Mouse (Mus musculus) limb, embryonic 13.5 days (tissue): ENCODE results near the gene Heatr4. TPM values are rescaled to one million over a fixed set of nuclear protein-coding genes. Genes with fewer than 3 reads are reported as not detected.

ENCODE experiments used
- ATAC-seq: fragments of 200-750 bp; cut with Nextera tagmentation; 2 replicates; pipeline ENCODE4 v1.8.0; 2017; ENCODE audit warnings: low read depth, moderate number of reproducible peaks, moderate TSS enrichment; ENCODE audit not compliant: low FRiP score
- H3K27ac ChIP-seq: fragments of 300-500 bp; sonication (generic); 2 replicates; pipeline ENCODE4 v1.5.1; 2015; ENCODE audit warnings: inconsistent platforms, mild to moderate bottlenecking, moderate library complexity
- H3K27me3 ChIP-seq: fragments of 300-500 bp; sonication (generic); 2 replicates; pipeline ENCODE4 v1.6.1; 2015; ENCODE audit warnings: mild to moderate bottlenecking, inconsistent platforms
- H3K36me3 ChIP-seq: fragments of 300-500 bp; sonication (generic); 2 replicates; pipeline ENCODE4 v1.6.1; 2015; ENCODE audit warnings: inconsistent platforms, mild to moderate bottlenecking, moderate library complexity
- H3K4me1 ChIP-seq: fragments of 300-500 bp; sonication (generic); 2 replicates; pipeline ENCODE4 v1.6.1; 2015; ENCODE audit warnings: inconsistent platforms
- H3K4me2 ChIP-seq: fragments of 300-500 bp; sonication (generic); replicated peaks from 2 replicates; pipeline ENCODE4 v1.6.1; 2015; ENCODE audit warnings: inconsistent platforms, mild to moderate bottlenecking, moderate library complexity
- H3K4me3 ChIP-seq: fragments of 300-500 bp; sonication (generic); 2 replicates; pipeline ENCODE4 v1.5.1; 2015; ENCODE audit warnings: moderate library complexity, mild to moderate bottlenecking, inconsistent platforms
- H3K9ac ChIP-seq: fragments of 300-500 bp; sonication (generic); 2 replicates; pipeline ENCODE4 v1.6.1; 2015; ENCODE audit warnings: mild to moderate bottlenecking, inconsistent platforms
- H3K9me3 ChIP-seq: fragments of 300-500 bp; sonication (generic); 2 replicates; pipeline ENCODE4 v1.6.1; 2016; ENCODE audit warnings: inconsistent platforms
- WGBS: fragments of 180-500 bp; shearing (Covaris S2); methylation state at CpG from one replicate; pipeline ENCODE4 v1.1.7; 2015; 5-methylcytosine and 5-hydroxymethylcytosine counted together
- polyA plus RNA-seq: library from polyadenylated mRNA; unstranded; fragments of >200 nt; fragmentation: Nextera tagmentation; extraction: Ambion mirVana; gene quantifications from 2 replicates; pipeline ENCODE4 v1.2.1, GENCODE M21; 2015

Gene Heatr4
- polyA plus RNA-seq, 1 experiment from 2014 or later, result not detected

DNA sequence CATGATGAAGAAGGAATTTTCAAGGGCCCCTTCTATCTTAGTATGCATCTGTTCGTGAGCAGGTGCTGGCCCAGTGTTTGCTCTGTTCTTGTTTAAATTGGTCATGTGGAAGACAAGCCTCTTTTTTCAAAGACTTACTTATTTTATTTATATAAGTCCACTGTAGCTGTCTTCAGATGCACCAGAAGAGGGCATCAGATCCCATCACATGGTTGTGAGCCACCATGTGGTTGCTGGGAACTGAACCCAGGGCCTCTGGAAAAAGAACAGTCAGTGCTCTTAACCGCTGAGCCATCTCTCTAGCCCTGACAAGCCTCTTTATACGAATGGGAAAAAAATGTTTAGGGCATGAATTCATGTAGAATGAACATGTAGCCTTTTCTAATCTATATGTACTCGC is 4.7 kb upstream of the Heatr4 start:
- Histone ChIP-seq H3K4me1 (peaks cover 10% of the 10 kb centered on the region), H3K36me3 (peaks cover 12% of the 10 kb centered on the region), H3K27ac (no peak overlapping the region), H3K9ac (no peak overlapping the region), H3K4me3 (no peak overlapping the region), H3K9me3 (no peaks in the 10 kb centered on the region), H3K4me2 (no peak overlapping the region), H3K27me3 (no peaks in the 10 kb centered on the region)
- no peak for ATAC-seq
- WGBS, result 95% methylated on average over 4 of the region's 4 CpGs

DNA sequence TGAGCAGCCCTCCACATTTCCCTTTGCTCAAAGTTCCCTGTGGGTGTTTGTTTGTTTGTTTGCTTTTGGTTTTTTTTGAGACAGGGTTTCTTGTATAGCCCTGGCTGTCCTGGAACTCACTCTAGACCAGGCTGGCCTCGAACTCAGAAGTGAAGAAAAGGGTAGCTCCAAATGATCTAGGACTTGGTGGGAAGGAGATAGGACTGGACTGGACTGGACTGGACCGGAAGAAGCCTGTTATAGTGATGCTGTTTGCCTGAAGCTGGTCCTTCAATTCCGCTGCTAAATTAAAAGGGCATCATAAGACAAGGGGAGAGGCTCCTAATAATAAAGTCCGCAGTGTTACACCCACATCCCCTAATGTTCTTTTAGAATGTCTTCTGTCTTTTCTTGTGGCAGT is 3.8 kb upstream of the Heatr4 start:
- peak overlapping the region; percentile 66 for H3K4me2 ChIP-seq
- no peaks in the 10 kb centered on the region for H3K27me3 ChIP-seq
- peak overlapping the region; percentile 67 for H3K4me3 ChIP-seq
- peak overlapping the region; percentile 79 for H3K9ac ChIP-seq
- ATAC-seq, result no peak
- H3K9me3 ChIP-seq, result no peaks in the 10 kb centered on the region
- peak overlapping the region; percentile 93; the same call in 1 of the 2 replicates for H3K27ac ChIP-seq
- 71% methylated on average over 4 of the region's 4 CpGs for WGBS
- peaks cover 10% of the 10 kb centered on the region for H3K4me1 ChIP-seq
- H3K36me3 ChIP-seq, result peaks cover 9% of the 10 kb centered on the region

DNA sequence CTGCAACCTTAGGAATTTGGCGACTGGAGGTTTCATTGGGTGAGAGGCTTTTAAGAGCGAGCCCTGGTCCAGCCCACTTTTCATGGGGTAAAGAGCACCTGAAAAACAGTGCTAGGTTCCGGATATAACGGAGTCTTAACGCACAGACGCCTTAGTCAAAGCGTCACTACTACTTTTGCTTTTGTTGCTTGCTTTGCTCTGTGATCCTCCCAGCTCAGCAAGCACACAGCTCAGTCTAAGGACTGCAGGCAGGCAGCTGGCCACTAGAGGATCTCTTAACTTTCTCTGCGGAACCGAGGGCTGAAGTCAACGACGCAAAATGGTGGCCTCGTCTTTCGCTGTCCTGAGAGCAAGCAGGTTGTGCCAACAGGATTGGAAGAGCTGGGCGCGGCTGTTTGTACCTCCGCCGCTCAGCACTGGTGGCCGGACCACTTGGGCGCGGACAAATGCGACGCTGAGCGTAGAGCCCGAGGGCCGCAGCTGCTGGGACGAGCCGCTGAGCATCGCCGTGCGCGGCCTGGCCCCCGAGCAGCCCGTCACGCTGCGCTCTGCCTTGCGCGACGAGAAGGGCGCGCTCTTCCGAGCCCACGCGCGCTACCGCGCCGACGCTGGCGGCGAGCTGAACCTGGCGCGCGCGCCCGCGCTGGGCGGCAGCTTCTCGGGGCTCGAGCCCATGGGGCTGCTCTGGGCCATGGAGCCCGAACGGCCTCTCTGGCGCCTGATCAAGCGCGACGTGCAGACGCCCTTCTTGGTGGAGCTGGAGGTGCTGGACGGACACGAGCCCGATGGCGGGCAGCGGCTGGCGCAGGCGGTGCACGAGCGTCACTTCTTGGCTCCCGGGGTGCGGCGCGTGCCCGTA is 3.2 kb upstream of the Heatr4 start, which contains the start of gene Acot2:
Acot2 (plus strand) TSS at position 279 of the 859 bp plus-strand sequence.
- peaks cover 10% of the 10 kb centered on the region for H3K4me1 ChIP-seq
- H3K36me3 ChIP-seq, result 0 out of 2 replicates have a peak, but pooled peaks cover 4% of the 10 kb centered on the region
- H3K4me2 ChIP-seq, result peak within 1 kb of the TSS; percentile 66
- under 1% methylated on average over 80 of the region's 80 CpGs for WGBS
- H3K9ac ChIP-seq, result peak within 1 kb of the TSS; percentile 79
- peak within 1 kb of the TSS; percentile 93 for H3K27ac ChIP-seq
- no peaks in the 10 kb centered on the region for H3K9me3 ChIP-seq
- peak; percentile 89 for ATAC-seq
- peak within 1 kb of the TSS; percentile 67 for H3K4me3 ChIP-seq
- no peaks in the 10 kb centered on the region for H3K27me3 ChIP-seq

DNA sequence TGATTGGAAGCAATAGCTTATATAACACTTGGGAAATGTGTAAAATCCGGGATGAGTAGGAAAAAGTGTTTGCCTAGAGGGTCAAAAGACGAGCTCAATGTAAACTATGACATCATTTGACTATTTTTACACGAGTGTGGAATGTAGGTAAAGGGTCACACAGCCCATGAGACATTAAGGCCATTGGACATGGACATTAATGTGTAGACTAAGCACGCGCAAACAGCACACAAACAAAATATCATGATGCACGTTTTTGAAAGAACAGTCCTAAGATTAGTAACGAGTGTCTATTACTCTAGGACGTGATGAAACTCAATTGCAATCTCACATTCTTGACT is 2.6 kb upstream of the Heatr4 start:
- peak overlapping the region; percentile 66 for H3K4me2 ChIP-seq
- peak overlapping the region; percentile 79 for H3K9ac ChIP-seq
- H3K9me3 ChIP-seq, result no peaks in the 10 kb centered on the region
- H3K4me1 ChIP-seq, result peaks cover 10% of the 10 kb centered on the region
- 0 out of 2 replicates have a peak, but pooled peaks cover 4% of the 10 kb centered on the region for H3K36me3 ChIP-seq
- H3K4me3 ChIP-seq, result peak overlapping the region; percentile 67
- H3K27me3 ChIP-seq, result no peaks in the 10 kb centered on the region
- WGBS, result 25% methylated on average over 8 of the region's 8 CpGs
- ATAC-seq, result 0 out of 2 replicates have a peak, but pooled peaks have one; percentile 9
- H3K27ac ChIP-seq, result peak overlapping the region; percentile 93

DNA sequence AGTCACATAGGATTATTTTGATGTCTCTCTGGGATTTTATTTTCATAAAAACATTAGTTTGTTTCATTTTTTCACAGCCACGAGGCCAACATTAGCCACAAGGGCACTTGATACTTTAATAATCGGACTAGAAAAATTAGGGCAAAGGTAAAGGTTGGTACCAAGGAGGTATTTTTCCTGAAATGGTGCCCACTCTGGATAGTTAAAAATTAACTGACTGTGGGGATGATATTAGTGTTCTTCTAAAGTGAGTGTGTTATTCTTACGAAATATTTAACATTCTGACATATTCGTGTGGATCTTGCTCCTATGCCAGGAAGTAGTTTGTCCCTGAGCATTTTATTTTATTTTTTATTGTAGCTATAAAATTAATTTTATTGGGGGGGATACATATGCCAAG is 3.0 kb downstream of the Heatr4 start:
- H3K27ac ChIP-seq, result no peak overlapping the region
- no peak for ATAC-seq
- no peaks in the 10 kb centered on the region for H3K9me3 ChIP-seq
- H3K4me3 ChIP-seq, result no peak overlapping the region
- H3K36me3 ChIP-seq, result no peaks in the 10 kb centered on the region
- H3K9ac ChIP-seq, result no peak overlapping the region
- H3K4me1 ChIP-seq, result peaks cover 1% of the 10 kb centered on the region; the same call in 1 of the 2 replicates
- no peak overlapping the region for H3K4me2 ChIP-seq
- whole genome bisulfite sequencing, result 81% methylated on average over 4 of the region's 4 CpGs
- no peaks in the 10 kb centered on the region for H3K27me3 ChIP-seq

DNA sequence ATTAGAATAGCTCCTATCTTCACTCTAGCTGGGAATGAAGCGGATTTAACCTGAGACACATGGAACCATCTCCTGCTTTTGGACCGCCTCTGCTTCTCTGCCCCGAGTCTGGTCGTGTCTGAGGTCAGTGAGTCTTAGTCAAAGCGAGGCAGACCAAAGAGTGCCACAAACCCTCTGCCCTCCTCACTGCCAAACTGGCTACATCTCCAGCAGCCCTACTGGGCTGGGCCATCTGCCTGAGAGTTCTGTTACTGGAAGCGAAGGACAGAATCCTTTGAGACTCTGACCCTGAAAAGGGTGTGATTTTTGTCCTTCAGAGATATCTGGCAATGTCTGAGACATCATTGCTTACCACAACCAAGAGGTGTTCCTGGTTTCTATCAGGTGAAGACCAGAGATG is 5.8 kb downstream of the Heatr4 start:
- Histone ChIP-seq H3K27ac (no peak overlapping the region), H3K4me1 (no peaks in the 10 kb centered on the region), H3K4me3 (no peak overlapping the region), H3K9ac (no peak overlapping the region), H3K4me2 (no peak overlapping the region), H3K27me3 (no peaks in the 10 kb centered on the region), H3K9me3 (no peaks in the 10 kb centered on the region), H3K36me3 (no peaks in the 10 kb centered on the region)
- ATAC-seq, result no peak
- WGBS, result 88% methylated on average over 6 of the region's 6 CpGs

DNA sequence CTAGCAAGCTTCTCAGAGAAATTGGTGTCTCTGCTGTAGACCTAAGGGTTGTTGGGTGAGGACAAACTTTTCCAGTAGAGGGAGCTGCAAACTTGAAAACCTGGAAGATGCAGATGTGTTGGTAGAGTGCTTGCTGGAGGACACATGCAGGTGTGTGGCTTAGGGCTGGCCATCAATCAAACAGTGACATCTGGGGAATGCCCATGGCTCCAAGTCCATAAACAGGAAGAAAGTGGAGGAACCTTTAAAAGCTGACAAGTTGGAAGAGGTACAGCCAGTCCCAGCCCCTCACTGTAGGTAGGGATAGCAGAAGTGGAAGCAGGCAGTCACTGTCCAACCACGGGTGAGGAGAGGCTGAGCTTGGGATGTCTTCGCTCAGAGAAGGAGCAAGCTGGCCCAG is 12.5 kb downstream of the Heatr4 start:
- H3K4me1 ChIP-seq, result no peaks in the 10 kb centered on the region
- H3K36me3 ChIP-seq, result no peaks in the 10 kb centered on the region
- no peaks in the 10 kb centered on the region for H3K27me3 ChIP-seq
- no peak overlapping the region for H3K4me2 ChIP-seq
- H3K4me3 ChIP-seq, result no peak overlapping the region
- no peak for ATAC-seq
- no peak overlapping the region for H3K27ac ChIP-seq
- H3K9me3 ChIP-seq, result no peaks in the 10 kb centered on the region
- H3K9ac ChIP-seq, result no peak overlapping the region
- WGBS, result 68% methylated on average over 2 of the region's 2 CpGs

DNA sequence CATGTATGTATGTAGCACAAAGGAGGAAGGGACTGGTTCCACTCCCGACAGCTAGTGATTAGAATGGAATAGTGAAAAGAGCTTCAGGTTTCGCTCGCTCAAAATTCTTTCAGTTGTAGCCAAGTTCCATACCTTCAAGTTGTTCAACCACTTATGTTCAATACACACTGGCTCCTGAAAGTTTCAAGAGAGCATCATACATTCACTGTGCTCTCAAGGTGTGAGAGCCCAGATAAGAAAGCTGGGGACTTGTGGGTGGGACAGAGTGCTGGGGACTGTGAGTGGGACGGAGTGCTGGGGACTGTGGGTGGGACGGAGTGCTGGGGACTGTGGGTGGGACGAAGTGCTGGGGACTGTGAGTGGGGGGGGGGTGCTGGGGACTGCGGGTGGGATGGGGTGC is 19.4 kb downstream of the Heatr4 start:
- Histone ChIP-seq H3K9me3 (no peaks in the 10 kb centered on the region), H3K4me2 (no peak overlapping the region), H3K27ac (no peak overlapping the region), H3K27me3 (no peaks in the 10 kb centered on the region), H3K9ac (no peak overlapping the region), H3K4me1 (no peaks in the 10 kb centered on the region), H3K4me3 (no peak overlapping the region), H3K36me3 (no peaks in the 10 kb centered on the region)
- ATAC-seq, result no peak
- WGBS, result 85% methylated on average over 6 of the region's 7 CpGs

DNA sequence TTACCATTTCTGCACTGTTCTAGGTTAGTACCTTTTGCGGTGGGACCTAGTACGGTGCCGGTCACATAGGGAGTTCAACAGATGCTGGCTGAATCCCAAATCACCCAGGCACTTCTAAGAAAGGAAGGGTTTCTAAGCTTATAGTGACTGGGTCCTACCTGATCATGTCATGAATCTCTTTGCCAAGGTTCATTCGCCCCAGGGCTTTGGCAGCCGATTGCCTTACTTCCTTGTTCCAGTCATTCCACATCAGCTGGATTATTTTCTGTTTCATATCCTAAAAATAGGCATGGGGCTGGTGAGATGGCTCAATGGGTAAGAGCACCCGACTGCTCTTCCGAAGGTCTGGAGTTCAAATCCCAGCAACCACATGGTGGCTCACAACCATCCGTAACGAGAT is 26.4 kb downstream of the Heatr4 start:
- 91% methylated on average over 9 of the region's 9 CpGs for WGBS
- no peak overlapping the region for H3K27ac ChIP-seq
- no peaks in the 10 kb centered on the region for H3K9me3 ChIP-seq
- H3K9ac ChIP-seq, result no peak overlapping the region
- H3K4me2 ChIP-seq, result no peak overlapping the region
- H3K4me1 ChIP-seq, result peaks cover 6% of the 10 kb centered on the region
- no peaks in the 10 kb centered on the region for H3K27me3 ChIP-seq
- H3K36me3 ChIP-seq, result peaks cover 22% of the 10 kb centered on the region
- no peak for ATAC-seq
- no peak overlapping the region for H3K4me3 ChIP-seq

DNA sequence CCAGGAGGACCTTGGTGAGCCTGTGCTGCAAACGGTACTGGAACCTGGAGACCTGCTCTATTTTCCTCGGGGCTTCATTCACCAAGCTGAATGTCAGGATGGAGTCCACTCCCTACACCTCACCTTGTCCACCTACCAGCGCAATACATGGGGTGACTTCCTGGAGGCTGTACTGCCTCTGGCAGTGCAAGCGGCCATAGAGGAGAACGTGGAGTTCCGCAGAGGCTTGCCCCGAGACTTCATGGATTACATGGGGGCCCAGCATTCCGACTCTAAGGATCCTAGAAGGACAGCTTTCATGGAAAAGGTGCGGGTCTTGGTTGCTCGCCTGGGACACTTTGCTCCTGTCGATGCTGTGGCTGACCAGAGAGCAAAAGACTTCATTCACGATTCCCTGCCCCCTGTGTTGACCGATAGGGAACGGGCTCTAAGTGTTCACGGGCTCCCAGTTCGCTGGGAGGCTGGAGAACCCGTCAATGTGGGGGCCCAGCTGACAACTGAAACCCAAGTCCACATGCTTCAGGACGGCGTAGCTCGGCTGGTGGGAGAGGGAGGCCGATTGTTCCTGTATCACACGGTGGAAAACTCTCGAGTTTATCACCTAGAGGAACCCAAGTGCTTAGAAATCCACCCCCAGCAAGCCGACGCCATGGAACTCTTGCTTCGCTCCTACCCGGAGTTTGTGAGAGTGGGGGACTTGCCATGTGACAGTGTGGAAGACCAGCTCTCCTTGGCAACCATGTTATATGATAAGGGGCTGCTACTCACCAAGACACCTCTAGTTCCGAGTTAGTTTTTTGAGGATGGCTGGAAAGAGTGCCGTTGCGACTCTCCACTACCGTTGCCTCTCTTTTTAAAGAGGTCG is 32.7 kb downstream of the Heatr4 start:
- 64% methylated on average over 32 of the region's 32 CpGs for WGBS
- no peak for ATAC-seq
- Histone ChIP-seq H3K9me3 (no peaks in the 10 kb centered on the region), H3K36me3 (peaks cover 34% of the 10 kb centered on the region), H3K4me2 (peak overlapping the region; percentile 96), H3K4me1 (peaks cover 27% of the 10 kb centered on the region), H3K9ac (peak overlapping the region; percentile 90), H3K4me3 (peak overlapping the region; percentile 92), H3K27me3 (no peaks in the 10 kb centered on the region), H3K27ac (no peak overlapping the region)

DNA sequence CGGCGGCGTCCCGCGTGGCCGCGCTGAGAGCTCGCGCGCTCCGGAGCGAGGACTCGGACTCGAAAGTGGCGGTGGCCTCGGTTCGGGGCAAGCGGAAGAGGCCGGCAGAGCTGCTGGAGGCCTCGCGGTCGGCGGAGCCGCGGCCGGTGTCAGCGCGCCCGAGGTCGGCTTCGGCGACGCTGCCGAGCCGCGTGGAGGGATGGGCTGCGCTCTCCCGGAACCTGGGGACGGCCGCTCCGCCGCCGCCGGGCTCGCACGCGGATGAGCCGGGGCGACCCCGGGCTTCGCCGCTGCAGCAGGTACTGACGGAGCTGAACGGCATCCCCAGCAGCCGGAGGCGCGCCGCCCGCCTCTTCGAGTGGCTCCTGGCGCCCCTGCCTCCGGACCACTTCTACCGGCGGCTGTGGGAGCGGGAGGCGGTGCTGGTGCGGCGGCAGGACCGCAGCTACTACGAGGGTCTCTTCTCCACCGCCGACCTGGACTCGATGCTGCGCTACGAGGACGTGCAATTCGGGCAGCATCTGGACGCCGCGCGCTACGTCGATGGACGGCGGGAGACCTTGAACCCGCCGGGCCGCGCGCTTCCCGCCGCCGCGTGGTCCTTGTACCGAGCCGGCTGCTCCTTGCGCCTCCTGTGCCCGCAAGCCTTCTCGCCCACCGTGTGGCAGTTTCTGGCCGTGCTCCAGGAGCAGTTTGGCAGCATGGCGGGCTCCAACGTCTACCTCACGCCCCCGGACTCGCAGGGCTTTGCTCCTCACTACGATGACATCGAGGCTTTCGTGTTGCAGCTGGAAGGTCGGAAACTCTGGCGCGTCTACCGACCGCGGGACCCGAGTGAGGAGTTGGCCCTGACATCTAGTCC is 33.6 kb downstream of the Heatr4 start:
- Histone ChIP-seq H3K4me2 (peak overlapping the region; percentile 96), H3K4me3 (peak overlapping the region; percentile 92), H3K36me3 (peaks cover 30% of the 10 kb centered on the region), H3K27me3 (no peaks in the 10 kb centered on the region), H3K9me3 (no peaks in the 10 kb centered on the region), H3K9ac (peak overlapping the region; percentile 90), H3K27ac (peak overlapping the region; percentile 55; the same call in 1 of the 2 replicates), H3K4me1 (peaks cover 27% of the 10 kb centered on the region)
- peak; percentile 45 for ATAC-seq
- WGBS, result under 1% methylated on average over 83 of the region's 116 CpGs
